Mouse (Mus musculus): ENCODE measurements at regions not wholly inside any gene's neighbourhood (a gene's known extent, or its start where the extent isn't known, plus 50 kb on each side); places are given as distances from the start of the nearest gene placed in this dataset.
A peak's percentile ranks its signal among the peaks of the same experiment; 100 is the strongest.

DNA sequence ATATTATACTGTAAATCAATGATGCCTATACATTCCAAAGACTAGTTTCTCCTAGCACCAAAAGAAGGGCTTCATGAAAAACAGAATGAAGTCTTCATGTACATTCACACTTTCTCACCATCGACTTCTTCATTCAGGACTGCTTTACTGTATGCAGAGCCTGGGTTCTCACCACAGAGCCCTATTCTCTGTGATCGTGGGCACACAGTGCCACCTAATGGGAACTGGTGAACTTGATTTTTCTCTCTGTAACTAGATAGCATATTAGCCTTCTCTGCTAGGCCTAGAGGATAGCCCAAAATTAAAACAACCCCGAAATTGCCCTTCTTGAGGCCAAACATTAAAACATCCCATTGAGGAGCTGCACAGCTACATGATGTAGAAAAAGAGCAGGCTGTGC lies 2458.6 kb upstream of the Gm6569 start:
- peak; percentile 3 for DNase-seq

Measured in adrenal gland, postnatal 10 days (tissue).